Mouse (Mus musculus) heart, adult 18-20 months (tissue): ENCODE results near the gene Clrn2. TPM values are rescaled to one million over a fixed set of nuclear protein-coding genes. Genes with fewer than 3 reads are reported as not detected.

Experiments
- DNase-seq, 2 experiments: peaks; one replicate each; pipeline ENCODE4 v3.0.0; 2021 to 2022; ENCODE audit warnings: mixed read lengths in 1 of 2
- total RNA-seq, 2 experiments: library from RNA; stranded (reverse); gene quantifications; 2 replicates each; pipeline ENCODE4 v1.2.3; 2021

Gene Clrn2
- total RNA-seq, 2 experiments from 2014 or later: not detected

DNA sequence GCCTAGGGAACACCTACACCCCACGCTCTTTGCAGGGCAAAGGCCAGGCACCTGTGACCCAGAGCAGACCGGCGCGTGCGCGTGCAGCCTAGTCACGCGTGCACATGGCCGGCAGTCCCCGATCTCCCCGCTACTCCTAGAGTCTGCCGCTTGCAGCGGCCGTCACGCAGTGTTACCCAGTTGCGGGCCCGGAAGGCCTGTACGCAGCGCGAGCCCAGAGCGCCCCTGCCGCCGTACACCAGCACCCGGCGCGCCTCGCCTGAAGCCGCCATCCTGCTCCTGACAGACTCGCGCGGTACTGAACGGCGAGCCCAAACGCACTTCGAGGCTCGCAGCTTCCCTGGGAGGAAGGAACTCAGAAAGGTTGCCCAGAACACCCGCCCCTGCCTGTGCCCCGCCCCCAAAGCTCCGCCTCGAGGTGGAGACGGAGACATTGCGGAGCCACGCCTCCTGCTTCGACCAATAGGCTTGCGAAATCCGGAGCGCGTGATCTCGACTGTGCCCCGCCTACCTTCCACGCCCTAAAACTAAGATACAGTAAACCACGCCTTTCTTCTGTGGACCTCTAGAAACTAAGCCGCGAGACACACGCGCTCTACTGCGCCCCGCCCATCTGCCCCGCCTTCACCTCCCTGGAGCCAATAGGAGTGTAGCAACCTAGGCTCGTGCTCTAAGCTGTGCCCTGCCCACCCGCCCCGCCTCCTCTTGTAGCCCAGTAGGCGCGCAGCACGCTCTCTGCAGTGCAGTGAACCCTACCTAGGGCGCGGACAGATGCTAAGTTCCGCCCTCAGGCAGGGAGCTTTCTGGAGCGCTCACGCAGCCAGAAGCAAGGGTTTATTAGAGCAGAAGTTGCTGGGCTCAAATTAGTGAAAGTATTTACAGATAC, 3.5 kb upstream of the Clrn2 start, which contains the start of gene Qdpr:
TSS of gene Qdpr (minus strand) at position 406 of the 886 bp plus-strand sequence.
- peak; percentile 97 to 98 for DNase-seq

- no peak for DNase-seq
Observed at GRCm38 (mm10) chr5:45454456-45454855, 905 bp downstream of the Clrn2 start.

- DNase-seq: no peak
Observed at GRCm38 (mm10) chr5:45472880-45473450, 19.4 kb downstream of the Clrn2 start.

GRCm38 (mm10) chr5:45473521-45473920, 20.0 kb downstream of the Clrn2 start:
- no peak for DNase-seq

GRCm38 (mm10) chr5:45474215-45474614, 20.7 kb downstream of the Clrn2 start:
- peak; percentile 33 to 73 for DNase-seq

DNA sequence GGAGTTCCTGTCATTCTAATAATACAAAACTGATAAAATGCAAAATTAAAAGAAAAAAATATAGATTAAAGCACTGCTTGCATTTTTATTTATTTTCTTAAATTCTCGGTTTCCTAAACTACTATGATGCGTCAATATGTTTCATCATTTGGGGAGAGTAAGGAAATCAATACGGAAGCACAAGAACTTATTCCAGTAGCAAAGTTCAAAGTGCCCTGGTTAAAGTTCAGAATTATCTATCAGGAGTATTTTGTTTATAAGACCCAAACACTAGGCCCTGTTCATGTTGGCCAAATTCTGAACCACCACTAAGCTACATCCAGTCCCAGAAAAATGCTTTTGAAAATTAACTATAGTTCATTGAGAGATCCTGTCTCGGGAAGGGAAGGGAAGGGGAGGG, 21.2 kb downstream of the Clrn2 start:
- no peak for DNase-seq

GRCm38 (mm10) chr5:45475771-45476170, 22.2 kb downstream of the Clrn2 start:
- no peak for DNase-seq

GRCm38 (mm10) chr5:45476288-45476687, 22.7 kb downstream of the Clrn2 start:
- no peak for DNase-seq

DNA sequence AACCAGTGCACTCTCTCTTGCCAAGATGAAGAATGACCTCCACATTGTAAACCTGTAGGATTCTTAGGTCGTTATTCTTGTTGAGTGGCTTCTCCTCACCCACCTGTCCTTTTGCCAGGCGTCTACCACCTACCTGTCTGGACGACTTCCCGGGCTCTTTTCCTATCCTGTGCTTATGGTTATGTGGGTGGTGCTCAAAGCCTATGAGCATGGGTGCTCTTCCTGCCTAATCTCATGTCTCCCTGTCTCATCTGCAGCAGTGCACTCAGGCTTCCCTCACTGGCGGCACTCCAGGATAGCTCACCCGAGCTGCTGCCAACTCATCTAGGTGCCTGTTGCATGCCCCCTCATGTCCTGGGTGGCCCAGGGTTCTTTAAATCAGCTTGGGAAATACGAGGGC, 24.1 kb downstream of the Clrn2 start:
- DNase-seq: no peak

DNA sequence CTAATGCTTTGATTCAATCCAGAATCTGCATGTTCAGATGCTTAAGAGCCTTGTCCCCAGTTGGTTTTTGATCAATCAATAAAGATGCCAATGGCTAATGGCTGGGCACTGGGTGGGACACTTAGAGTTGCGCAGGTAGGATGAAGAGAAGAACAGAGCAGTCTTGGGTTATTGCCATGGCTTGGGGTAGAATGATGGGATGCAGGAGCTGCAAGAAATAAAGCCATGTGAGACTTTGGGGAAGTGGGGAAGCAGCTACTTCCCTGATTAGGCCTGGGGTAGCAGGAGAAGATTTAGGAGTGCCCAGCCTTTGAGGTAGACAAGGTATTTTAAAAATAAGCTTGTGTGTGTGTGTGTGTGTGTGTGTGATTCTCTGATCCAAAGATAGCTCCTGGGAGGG, 26.5 kb downstream of the Clrn2 start:
- no peak for DNase-seq

GRCm38 (mm10) chr5:45481125-45481524, 27.6 kb downstream of the Clrn2 start:
- no peak for DNase-seq

GRCm38 (mm10) chr5:45482607-45483006, 29.1 kb downstream of the Clrn2 start:
- DNase-seq: no peak

GRCm38 (mm10) chr5:45483654-45484053, 30.1 kb downstream of the Clrn2 start:
- no peak for DNase-seq

DNA sequence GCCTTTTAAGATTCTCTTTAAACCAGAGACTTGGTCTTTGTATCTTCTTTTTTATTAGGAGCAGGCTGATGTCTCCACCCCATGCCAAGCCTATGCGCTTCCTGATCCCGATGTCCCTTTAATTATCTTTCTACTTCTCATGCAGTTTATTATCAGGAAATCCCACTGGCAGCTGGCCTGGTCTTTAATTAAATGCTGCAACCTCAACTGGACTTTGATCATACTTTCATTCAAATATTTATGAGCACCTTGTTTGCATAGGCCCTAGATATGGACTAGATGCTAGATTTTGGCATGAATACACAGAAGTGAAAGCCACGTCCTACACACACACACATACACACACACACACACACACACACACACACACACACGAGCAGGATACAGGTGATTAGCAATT, 38.2 kb downstream of the Clrn2 start:
- no peak for DNase-seq

GRCm38 (mm10) chr5:45493191-45494092, 39.9 kb downstream of the Clrn2 start, which contains the start of gene Lap3:
TSS of gene Lap3 (plus strand) at chr5:45493374.
- peak; percentile 99 for DNase-seq

DNA sequence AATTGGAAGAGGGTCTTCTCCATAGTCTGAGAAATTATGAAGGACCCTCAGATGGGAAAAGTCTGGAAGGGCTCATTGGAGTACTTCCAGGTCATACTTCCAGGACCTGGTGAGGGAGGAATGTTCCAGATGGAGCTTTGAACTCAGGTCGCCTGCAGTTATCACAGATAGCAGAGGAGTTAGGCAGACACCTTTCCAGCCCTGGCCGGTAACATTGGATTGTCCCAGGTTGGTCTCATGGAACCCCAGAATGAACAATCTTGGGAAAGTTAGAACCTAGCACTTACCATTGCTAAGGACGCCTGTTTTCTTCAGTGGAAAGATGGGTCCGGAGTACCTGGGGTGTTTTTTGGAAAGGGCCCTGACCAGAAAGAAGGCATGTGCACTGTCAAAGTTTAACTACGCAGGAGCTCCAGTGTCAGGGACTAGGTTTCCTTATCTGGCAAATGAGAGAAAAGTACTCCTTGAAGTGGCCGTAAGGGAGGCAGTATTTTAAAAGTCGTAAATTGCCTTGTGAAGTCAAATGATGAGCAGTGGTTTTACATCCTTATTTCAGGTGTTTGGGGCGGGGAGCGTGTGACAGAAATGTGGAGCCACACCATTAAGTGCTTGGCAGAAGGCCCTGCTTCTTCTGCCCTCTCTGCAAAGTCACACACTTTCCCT, 40.7 kb downstream of the Clrn2 start:
- DNase-seq: peak; percentile 29

- no peak for DNase-seq
Observed at GRCm38 (mm10) chr5:45495429-45495975, 42.0 kb downstream of the Clrn2 start.

GRCm38 (mm10) chr5:45496042-45496441, 42.5 kb downstream of the Clrn2 start:
- DNase-seq: no peak

GRCm38 (mm10) chr5:45496479-45496878, 42.9 kb downstream of the Clrn2 start:
- no peak for DNase-seq

DNA sequence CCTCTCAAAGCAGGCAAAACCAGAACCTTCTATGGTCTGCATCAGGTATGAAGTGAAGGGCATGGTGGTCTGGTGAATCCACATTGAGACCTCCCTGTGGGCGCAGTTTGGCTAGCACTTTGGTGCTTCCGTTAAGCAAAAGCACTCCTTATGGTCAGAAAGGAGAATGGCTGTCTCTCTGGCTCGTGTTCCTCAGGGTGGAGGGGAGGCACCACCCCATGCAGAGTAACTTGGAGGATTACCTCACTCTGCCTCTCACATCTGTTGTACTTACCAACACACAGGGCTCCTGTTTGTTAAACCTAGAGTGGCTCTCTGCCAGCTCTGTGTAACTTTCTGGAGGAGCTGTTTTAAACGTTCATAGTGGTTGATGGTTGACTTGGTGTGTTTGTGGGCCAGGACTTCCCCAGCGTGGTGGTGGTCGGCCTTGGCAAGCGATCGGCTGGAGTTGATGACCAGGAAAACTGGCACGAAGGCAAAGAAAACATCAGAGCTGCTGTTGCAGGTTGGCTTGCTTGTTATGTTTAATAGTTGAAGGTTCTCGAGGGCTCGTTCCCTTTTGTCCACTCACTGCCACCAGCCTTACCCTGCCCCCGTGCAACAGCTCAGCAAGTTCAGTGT, 43.5 kb downstream of the Clrn2 start:
- DNase-seq: no peak

GRCm38 (mm10) chr5:45497564-45497963, 44.0 kb downstream of the Clrn2 start:
- no peak for DNase-seq
